Mouse (Mus musculus) kidney, postnatal 36 days (tissue): ENCODE results near the gene Gtf3c4.

Experiments
- DNase-seq, 2 experiments: peaks; one replicate each; pipeline ENCODE4 v3.0.0; 2021 to 2022; ENCODE audit warnings: mixed read lengths in 2 of 2

Gene Gtf3c4

DNA sequence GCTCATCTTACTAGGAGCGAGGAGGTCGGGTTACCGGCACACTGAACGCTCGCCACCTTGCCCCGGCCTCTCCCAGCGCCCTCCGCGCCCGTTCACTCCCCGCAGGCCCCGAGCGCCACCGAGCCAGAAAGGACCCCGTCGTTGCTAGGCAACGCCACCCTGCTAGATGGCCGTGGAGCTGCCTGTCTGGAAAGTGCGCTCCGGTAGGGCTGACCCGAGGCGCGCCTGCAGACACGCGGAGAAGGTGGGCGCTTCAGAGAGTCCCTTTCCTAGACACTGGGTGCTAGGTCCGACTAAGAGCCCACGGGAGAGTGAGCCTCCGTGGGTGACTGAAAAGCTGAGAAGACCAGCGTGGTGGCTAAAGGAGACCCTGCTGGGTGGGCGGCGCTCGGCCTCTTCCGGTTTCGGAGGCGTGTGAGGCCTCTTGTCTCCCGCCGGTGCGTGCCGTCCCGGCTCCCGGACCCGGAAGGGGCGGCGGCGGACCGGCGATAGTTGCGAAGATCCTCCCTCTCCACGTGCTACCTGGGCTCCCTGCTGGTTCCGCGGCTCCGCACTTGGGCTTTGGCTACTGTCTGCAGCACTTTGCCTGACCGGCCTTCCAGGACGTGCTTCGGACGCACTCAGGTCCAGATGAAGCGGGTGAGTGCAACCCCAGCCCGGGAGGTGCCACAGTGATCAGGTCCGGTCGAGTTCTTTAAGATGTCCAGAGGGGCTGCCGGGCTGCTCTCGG lies at the start of gene Gtf3c4, which contains the start of gene Ddx31:
Gene Gtf3c4, minus strand, starts transcription at position 139 of the 730 bp plus-strand sequence.
Gene Ddx31, plus strand, starts transcription at position 185 of the 730 bp plus-strand sequence.
- peak; percentile 94 to 97 for DNase-seq

DNA sequence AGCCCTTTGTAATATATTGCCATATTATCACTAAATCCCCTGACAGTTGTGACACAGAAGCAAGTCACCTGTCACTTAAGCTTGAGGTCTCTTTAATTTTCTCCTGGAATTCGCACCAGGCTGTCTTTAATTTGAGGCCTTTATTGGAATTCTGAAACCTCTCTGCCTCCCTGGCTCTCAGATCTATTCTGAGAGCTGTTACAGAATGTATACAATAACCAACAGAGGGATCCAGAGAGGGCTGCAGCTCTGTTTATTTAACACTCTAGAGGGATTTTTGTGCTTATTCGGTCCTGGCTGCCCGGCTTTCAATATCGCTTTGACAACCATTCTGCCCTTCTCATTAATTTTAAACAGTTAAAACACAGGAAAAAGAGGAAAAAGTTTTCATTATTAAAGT lies 44.8 kb upstream of the Gtf3c4 start:
- no peak for DNase-seq

DNA sequence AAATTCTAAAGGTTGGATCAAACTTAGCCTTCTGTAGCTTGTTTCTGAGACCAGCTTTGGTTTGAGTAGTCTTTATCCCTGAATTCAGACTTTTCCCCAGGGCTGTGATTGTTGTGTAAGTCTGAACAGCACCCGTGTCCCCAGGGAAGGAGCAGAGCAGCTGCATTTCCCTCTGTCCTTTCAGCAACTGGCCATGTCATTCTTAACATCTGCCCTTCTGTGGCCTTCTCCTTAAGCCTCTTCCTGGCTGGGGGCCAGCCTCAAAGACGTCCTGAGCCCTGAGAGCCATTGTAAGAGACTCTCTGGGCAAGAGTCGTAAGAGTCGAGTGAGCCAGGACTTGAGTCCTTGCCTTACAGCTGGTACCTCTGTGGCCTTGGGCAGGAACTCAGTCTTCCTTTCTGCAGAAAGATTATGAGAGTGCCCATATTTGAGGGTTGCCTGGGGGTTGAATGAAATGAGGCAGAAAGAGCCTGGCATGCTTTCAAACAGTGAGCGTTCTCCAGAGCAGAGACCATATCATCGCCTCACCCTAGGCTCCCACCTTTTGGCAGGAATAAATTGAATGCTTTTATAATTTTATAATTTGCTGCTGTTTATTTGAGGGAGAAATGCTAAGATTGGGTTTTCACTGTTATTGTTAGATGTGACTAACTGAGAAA lies 42.8 kb upstream of the Gtf3c4 start:
- no peak for DNase-seq

DNA sequence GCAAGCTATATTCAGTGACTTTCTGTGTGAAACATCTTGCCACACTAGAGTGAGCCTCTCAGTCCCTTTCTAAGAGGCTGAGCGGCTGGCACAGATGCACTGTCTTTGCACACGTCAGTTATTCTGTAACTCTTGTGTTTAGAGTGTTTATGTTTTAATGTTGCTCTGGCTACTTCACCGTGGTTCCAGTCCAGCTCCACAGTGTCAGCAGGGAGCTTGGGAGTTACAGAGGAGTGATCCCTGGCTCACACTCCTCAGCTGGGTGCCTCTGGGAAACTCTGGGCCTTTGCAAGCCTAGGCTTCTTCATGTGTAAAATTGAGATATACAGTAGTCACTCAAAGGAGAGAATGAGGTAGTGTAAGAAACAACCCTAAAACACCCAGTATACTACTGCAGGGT lies 41.9 kb upstream of the Gtf3c4 start:
- DNase-seq = no peak

DNA sequence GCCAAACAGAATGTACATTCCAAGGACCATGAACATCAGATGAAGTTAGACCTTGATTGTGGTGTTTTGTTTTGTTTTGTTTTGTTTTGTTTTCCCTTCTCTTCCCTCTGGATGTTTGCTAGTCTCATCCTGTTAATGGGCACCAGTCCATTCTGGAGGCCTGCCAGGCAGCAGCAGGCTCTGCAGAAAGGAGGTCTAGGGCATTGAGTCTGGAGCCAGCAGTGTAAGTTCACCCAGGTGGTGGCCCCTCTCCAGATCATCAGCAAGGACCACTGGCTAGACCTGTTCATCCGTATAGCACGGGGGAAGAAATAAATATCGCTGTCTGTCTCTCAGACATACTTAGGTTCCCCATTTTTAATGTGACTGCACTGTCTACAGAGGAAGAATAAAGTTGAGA lies 41.1 kb upstream of the Gtf3c4 start:
- DNase-seq = peak in 1 of 2 experiments; percentile 46

DNA sequence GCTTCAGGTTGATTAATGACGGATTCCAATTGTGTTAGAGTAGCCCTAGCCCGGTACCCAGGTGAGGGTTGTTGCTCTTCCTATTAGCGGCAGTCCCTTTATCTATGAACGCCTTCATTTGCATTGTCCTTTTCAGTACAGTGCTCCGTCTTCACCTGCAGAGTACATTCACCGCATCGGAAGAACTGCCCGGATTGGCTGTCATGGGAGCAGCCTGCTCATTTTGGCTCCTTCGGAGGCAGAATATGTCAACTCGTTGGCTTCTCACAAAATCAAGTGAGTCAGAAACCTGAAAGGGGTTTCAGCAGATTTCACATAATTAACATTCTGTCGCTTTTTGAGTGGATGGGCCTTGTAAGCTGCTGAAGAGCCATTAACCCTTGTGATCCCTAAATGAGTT lies 35.4 kb upstream of the Gtf3c4 start:
- DNase-seq = no peak

DNA sequence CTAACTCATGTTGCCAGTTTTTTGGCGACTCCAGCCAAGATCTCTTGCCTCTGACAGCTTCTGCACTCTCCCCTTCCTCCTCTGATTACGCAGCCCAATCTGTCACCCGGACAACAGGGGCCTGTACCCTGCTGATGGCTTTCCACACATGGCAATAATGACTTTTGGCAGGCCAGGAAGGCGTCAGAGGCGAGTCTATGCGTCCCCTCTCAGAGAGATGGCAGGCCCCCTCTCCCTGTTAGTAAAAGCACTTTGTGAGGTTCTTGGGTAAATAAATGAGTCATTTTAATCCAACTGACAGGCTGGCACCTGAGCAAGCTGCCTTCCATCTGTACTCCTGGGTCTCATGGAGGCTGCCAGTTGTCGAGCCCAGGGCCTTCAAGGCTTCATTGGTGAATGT lies 27.3 kb upstream of the Gtf3c4 start:
- no peak for DNase-seq

DNA sequence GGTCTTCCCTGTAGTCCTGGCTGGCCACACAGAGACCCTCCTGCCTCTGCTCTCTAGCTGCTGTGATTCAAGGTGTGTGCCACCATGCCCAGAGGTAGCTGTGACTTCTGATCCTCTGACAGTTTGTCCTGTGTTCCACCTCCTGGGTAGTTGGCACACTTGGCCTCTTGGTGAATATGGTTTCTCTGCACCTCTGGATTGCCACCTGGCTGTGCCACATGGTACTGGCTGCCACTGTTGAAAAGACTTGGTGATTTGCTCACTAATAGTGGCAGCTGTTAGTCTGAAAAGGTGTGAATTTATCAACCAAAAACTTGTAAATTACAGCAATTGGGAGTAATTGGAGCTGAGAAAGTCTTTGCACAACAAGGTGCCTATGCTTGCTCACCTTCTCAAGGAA lies 23.7 kb upstream of the Gtf3c4 start:
- peak in 1 of 2 experiments; percentile 16 for DNase-seq

DNA sequence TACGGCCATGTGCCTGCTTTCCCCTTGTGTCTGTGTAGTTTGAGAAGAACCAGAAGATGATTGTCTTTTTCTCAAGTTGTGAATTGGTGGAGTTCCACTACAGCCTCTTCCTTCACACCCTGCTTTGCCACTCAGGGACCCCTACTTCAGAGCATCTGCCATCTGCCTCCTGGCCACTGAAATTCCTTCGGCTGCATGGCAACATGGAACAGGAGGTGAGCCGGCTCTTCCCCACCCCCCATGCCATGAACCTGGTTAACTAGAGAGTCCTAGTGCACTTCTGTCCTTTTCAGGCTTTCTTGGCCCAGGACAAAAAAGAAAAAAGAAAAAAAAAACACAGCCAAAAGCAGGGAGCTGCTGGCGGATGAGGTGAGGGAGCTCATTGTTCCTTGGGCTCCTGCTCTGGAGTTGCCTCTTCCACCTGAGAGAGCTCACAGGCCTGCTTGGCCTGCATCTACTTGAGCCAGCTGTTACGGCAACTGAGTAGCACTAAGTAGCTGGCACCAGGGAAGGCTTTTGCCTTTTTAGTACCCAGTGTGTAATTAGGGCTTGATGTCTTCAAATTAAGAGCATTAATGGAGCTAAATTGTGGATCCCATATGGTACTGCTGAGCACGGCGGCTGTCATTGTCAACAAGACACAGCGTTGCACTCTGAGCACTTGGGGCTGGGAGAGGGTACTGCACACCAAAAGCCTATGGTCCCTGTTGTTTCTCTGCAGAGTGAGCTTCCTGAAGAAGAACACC lies 20.7 kb upstream of the Gtf3c4 start:
- DNase-seq = no peak

DNA sequence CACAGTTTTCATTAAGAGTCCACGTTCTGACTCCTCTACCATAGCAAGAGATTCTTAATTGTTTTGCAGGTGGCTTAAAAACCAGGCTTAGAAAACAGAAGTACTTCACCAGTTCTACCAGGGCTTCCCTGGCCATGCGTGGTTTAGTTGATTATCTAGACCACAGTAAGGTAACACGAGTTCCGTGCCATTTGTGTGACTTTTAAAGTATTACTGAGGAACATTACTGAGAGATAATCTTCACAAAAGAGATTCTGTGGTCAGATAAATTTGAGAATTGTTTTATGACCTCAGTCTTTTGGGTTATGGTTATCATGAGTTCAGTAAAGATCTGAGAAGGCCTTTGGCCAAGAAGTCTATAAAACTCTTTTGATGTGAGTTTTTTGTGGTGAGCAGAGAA lies 19.1 kb upstream of the Gtf3c4 start:
- no peak for DNase-seq

DNA sequence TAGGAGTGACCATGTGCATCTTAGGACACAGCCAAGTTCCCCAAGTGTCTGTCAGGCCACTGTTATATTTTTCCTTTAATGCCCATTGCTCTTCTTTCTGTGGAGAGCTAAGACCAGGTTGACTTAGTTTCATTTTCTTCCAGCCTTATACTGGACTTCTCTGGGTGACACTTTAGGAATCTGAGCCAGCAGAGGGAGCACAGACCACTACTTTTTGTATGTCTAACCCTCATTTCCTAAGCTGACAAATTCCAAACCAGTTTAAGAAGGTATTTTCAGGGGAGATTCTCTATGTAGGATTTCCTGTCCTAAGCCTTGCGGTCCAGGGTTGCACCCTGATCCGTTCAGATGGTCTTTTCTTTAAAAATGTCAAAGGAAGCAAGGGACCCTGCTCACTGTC lies 15.6 kb upstream of the Gtf3c4 start:
- peak in 1 of 2 experiments; percentile 24 for DNase-seq

DNA sequence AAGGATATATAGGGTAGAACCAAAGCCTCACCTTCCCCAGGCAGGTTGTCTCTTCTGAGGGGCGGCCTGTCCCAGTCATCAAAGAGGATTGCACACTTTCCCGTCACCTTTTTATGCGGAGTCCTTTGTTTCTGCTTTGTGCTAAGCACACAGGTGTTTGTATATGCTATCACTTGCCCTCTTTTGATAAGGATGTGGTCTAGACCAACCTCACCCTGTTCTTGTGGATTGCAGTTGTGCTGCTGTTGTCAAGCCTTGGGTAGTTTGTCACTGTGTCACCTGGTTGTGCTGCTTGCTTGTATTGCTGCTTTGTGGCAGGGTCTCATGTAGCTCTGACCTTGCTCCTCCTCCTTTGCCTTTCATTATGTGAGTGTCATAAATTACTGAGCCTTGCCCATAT lies 12.4 kb upstream of the Gtf3c4 start:
- no peak for DNase-seq

DNA sequence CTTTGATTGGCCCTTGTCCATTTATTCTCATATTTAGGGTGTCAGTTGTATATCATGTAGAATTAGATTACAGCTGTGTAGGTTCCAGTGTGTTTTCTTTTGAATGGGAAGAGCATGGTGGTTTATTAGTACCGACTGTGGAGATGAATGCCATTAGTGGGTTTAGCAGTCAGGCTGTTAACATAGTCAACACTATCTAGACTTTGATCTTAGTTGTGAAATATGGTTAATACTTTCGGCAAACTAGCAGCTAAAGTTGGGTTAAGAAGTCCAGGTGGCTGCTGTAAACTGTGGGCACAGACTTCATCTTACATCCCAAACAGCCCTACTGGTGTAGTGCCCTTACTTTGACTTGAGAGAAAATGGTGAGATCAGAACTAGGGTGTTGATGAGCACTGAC lies 8.7 kb upstream of the Gtf3c4 start:
- DNase-seq = no peak

DNA sequence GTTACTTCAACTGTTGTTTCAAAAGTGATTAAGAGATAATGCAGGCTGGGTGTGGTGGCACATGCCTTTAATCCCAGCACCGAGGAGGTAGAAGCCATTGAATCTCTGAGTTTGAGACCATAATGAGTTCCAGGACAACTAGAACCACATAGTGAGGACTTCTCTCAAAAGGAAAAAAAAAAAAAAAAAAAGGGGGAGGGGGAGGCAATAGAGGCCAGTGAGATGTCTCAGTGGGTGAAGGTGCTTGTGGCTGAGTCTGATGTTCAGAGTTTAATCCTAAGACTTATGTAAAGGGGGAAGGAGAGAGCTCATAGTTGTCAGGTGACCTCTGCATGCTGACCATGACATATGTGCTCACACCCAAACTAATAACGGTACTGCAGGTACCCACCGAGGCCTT lies 1.9 kb upstream of the Gtf3c4 start:
- DNase-seq = no peak

DNA sequence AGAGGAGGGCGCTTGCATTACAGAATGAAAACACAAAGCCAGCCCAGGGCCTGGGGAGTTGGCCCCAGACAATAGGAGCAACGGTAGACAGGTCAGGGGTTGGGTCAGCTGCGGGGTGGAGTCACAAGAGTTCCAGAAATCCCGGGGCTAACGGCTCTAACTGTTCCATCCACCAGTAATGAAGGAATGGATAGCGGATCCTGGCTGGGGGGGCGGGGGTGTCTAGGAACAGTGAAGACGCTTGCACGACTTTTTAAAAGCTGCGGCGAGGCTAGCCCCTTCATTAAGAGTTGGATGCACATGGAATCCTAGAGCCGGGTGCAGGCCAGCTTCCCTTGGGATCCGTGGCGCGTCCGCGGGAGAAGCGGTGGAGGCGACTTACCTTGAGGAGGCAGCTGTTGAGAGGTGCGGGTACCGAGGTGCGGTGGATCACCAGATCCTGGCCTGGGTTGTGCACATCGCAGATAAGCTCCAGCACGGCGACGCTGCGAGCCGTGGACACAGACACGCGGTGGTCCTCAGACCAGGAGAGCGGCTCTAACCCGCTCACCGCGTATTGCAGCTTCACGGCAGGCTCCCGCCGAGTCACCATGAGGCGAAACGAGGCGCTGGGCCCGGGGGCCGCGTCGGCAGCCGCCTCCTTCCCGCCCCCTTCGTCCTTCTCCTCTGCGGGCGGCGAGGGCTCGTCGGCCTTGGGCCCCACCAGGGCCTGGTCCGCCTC lies 499 bp downstream of the Gtf3c4 start:
- DNase-seq = peak in 1 of 2 experiments; percentile 35

DNA sequence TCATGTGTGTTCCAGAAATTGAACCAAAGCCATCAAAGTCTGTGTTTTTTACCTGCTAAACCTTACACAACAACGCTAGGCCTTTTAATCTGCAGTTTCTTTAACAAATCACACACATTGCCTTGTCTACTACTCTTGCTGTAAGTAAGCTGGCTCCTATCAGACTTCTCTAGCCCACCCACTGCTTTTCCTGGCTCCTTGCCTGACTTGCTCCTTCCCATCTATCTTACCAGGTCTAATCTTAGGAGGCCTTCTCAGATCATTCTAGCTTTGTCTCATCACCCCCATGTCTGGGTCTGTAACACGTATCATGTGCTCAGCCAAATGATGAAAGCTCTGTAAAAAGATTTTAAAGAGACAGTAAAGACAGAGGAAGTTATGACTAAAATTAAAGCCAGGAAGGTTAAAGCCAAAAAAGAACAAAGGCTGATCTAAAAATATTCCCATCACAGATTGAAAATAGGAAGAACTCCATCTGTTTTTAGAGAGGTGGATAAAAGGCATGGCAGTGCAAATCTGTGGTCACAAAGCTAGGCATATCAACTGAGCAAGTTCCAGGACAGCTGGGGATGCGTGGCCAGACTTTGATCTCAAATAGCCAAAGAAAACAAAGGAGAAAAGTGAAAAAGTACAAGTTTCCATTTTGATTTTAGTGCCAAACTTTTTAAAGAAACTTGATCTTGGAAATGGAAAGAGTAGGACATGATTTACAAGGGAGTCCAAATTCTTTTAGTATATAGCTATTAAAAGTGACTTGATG lies 3.8 kb downstream of the Gtf3c4 start:
- no peak for DNase-seq

DNA sequence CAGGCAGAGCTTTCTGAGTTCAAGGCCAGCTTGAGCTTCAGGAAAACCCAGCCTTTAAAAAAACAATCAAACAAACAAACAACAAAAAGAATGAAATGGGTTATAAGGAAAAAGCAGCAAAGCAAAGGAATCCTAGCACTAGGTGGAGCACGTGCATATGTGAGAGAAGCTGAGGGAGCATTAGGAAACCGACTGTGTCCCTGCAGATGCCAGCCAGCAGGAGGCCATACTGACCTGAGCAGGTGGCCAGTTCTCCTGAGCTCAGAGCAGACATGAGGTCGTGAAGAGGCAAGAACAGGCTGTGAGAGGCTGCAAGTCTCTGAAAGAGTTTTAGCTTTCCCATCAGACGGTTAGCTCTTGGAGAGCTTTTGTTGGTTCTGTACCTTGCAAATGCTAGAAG lies 10.9 kb downstream of the Gtf3c4 start:
- peak; percentile 27 to 59 for DNase-seq

DNA sequence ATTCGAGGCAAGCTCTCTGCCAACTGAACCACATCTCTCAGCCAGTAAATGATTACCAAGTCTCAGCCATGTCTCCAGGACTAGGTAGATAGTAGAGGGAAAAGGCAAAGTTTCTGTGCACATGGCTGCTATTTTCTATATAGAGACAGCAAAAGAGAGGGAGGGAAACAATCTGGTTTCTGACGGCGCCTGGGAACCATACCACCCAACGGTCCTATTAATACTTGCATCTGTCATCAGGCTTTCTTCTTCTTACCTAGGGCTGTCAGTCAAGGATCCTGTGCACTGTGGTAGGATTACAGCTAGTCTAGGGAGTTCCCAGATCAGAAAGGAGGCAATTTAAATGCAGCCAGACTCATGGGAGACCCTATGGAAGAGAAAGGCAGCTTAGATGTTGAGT lies 21.3 kb downstream of the Gtf3c4 start:
- DNase-seq = peak; percentile 24 to 29

DNA sequence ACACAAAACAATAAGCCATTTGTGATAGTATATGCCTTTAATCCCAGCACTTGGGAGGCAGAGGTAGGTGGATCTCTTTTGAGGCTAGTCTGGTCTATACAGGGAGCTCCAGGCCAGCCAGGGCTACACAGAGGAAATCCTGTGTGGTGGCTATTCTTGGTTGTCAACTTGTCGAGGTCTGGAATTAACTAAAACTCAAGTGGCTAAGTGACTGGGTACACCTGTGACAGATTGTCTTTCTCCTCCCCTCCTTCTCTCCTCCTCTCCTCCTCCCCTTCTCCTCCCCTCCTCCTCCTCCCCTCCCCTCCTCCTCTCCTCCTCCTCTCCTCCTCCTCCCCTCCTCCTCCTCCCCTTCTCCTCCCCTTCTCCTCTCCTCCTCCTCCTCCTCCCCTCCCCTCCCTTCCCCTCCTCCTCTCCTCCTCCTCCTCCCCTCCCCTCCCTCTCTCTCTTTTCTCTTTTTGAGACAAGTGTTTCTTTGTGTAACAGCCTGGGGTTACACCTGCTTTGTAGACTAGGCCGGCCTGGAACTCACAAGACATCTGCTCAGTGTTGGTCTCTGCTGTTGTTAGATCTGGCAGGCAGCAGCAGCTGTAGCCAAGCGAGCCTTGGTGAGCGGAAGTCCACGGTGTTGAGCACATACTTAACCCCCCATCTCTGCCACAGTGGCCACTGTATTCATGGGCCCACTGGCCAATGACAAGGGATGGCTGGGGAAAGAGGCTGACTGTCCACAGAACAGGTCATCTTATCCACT lies 29.7 kb downstream of the Gtf3c4 start:
- no peak for DNase-seq

DNA sequence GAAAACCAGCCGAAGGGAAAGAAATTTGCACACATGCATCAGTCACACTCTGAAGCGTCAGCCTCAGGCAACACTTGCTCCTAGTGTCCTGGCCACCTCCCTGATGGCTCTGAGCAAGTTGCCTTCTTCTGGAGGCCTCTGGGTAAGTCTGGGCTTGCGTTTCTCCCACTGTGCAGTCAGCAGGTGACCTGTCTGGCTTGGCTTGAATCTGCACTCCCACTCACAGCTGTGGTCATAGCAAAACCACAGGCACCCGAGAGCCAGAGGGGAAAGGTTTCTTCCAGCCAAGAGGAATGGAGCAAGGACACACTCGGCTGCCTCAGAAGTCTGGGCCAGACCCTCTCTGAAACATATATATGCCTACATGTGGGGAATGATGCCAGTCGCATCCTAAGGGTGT lies 31.3 kb downstream of the Gtf3c4 start:
- no peak for DNase-seq

DNA sequence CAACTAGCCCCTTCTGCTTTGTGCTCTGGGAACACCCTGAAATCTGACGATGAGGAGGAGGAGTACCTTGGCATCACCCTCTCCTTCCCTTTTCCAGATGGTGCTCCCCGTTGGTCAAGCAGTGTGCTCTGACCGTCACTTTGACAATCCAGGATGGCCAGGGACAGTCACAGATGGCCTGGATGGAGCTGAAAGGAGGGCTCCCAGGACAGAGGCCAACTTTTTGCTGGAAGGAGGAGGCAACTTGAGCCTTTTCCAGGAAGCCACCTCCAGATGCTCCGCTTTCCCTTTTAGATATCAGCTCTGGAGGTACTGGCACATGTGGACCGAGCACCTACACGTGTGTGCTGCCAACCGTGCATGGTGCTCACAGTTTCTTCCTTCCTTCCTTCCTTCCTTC lies 36.8 kb downstream of the Gtf3c4 start:
- no peak for DNase-seq

DNA sequence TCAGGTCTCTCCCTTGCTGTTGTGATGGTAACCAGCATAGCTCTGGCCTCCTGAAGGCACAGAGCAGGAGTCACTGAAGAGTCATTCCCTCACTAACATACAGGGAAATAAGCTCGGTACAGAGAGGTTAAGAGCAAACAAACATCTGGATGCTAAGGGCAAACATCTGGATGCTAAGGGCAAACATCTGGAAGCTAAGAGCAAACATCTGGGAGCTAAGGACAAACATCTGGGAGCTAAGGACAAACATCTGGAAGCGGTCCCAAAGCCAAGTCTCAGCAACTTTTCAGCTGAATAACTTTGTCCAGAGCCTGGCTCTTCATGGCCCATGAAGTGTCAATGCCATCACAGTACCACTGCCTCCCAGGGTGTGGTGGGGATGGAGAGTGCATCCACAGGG lies 40.6 kb downstream of the Gtf3c4 start:
- DNase-seq = no peak
